Mouse (Mus musculus) heart, embryonic 16.5 days (tissue): ENCODE measurements at regions not wholly inside any gene's neighbourhood (a gene's known extent, or its start where the extent isn't known, plus 50 kb on each side); places are given as distances from the start of the nearest gene placed in this dataset.

ENCODE experiments used
- ATAC-seq: fragments of 200-750 bp; cut with Nextera tagmentation; replicated peaks from 2 replicates; pipeline ENCODE4 v1.8.0; 2017; ENCODE audit warnings: moderate number of reproducible peaks; ENCODE audit not compliant: insufficient read depth, low FRiP score; ENCODE audit errors: extremely low read depth
- H3K27ac ChIP-seq: fragments of 300-500 bp; sonication (generic); 2 replicates; pipeline ENCODE4 v1.5.1; 2014; ENCODE audit warnings: mild to moderate bottlenecking, low read length, control low read depth, moderate library complexity
- H3K27me3 ChIP-seq: fragments of 300-500 bp; sonication (generic); 2 replicates; pipeline ENCODE4 v1.6.1; 2014; ENCODE audit warnings: low read length, mixed read lengths; ENCODE audit not compliant: control insufficient read depth, insufficient read depth
- H3K36me3 ChIP-seq: fragments of 300-500 bp; sonication (generic); 2 replicates; pipeline ENCODE4 v1.6.1; 2014; ENCODE audit not compliant: control insufficient read depth, insufficient read depth
- H3K4me1 ChIP-seq: fragments of 300-500 bp; sonication (generic); 2 replicates; pipeline ENCODE4 v1.6.1; 2014; ENCODE audit warnings: low read length, mixed read lengths; ENCODE audit not compliant: control insufficient read depth, insufficient read depth
- H3K4me2 ChIP-seq: fragments of 300-500 bp; sonication (generic); 2 replicates; pipeline ENCODE4 v1.6.1; 2014; ENCODE audit warnings: low read depth, mild to moderate bottlenecking, control low read depth, low read length
- H3K4me3 ChIP-seq: fragments of 300-500 bp; sonication (generic); 2 replicates; pipeline ENCODE4 v1.5.1; 2014; ENCODE audit warnings: mild to moderate bottlenecking, control low read depth, low read length
- H3K9ac ChIP-seq: fragments of 300-500 bp; sonication (generic); 2 replicates; pipeline ENCODE4 v1.6.1; 2014; ENCODE audit warnings: low read length, control low read depth
- H3K9me3 ChIP-seq: fragments of 300-500 bp; sonication (generic); replicated peaks from 2 replicates; pipeline ENCODE4 v1.6.1; 2016; ENCODE audit warnings: low read length; ENCODE audit not compliant: control insufficient read depth
- WGBS: fragments of 180-500 bp; shearing (Covaris S2); extraction: QIAGEN DNeasy Blood & Tissue Kit; methylation state at CpG from one replicate; pipeline ENCODE4 v1.1.7; 2014; 5-methylcytosine and 5-hydroxymethylcytosine counted together

GRCm38 (mm10) chr8:12040924-12041323 lies 200.7 kb downstream of the Tex29 start:
- H3K27ac ChIP-seq = no peak overlapping the region
- no peak overlapping the region for H3K4me3 ChIP-seq
- H3K4me2 ChIP-seq = no peak overlapping the region; the same call in 1 of the 2 replicates
- WGBS = 64% methylated on average over 3 of the region's 3 CpGs
- H3K4me1 ChIP-seq = peaks cover 11% of the 10 kb centered on the region
- no peaks in the 10 kb centered on the region for H3K9me3 ChIP-seq
- ATAC-seq = no peak
- H3K27me3 ChIP-seq = no peaks in the 10 kb centered on the region
- no peaks in the 10 kb centered on the region for H3K36me3 ChIP-seq
- H3K9ac ChIP-seq = no peak overlapping the region

- no peak; the same call in 1 of the 2 replicates for ATAC-seq
- no peaks in the 10 kb centered on the region for H3K27me3 ChIP-seq
- no peak overlapping the region for H3K27ac ChIP-seq
- WGBS = 48% methylated on average over 6 of the region's 6 CpGs
- no peak overlapping the region for H3K9ac ChIP-seq
- no peak overlapping the region for H3K4me3 ChIP-seq
- peaks cover 11% of the 10 kb centered on the region for H3K4me1 ChIP-seq
- peak overlapping the region; percentile 4 for H3K4me2 ChIP-seq
- H3K36me3 ChIP-seq = no peaks in the 10 kb centered on the region
- H3K9me3 ChIP-seq = no peaks in the 10 kb centered on the region
Observed at GRCm38 (mm10) chr8:12041662-12042061, 201.4 kb downstream of the Tex29 start.

- WGBS = 67% methylated on average over 5 of the region's 5 CpGs
- Histone ChIP-seq H3K4me1 (no peaks in the 10 kb centered on the region), H3K4me3 (no peak overlapping the region), H3K9ac (no peak overlapping the region), H3K9me3 (no peaks in the 10 kb centered on the region), H3K4me2 (no peak overlapping the region), H3K27ac (no peak overlapping the region), H3K27me3 (no peaks in the 10 kb centered on the region), H3K36me3 (no peaks in the 10 kb centered on the region)
- no peak for ATAC-seq
Observed at GRCm38 (mm10) chr8:12050841-12051240, 210.6 kb downstream of the Tex29 start.

- Histone ChIP-seq H3K27me3 (no peaks in the 10 kb centered on the region), H3K4me1 (no peaks in the 10 kb centered on the region), H3K27ac (no peak overlapping the region), H3K36me3 (no peaks in the 10 kb centered on the region), H3K4me3 (no peak overlapping the region), H3K4me2 (no peak overlapping the region), H3K9me3 (no peaks in the 10 kb centered on the region), H3K9ac (no peak overlapping the region)
- WGBS = 55% methylated on average over 12 of the region's 12 CpGs
- no peak for ATAC-seq
Observed at GRCm38 (mm10) chr8:12051357-12051756, 211.1 kb downstream of the Tex29 start.

- H3K9ac ChIP-seq = no peak overlapping the region
- H3K4me3 ChIP-seq = no peak overlapping the region
- no peaks in the 10 kb centered on the region for H3K27me3 ChIP-seq
- ATAC-seq = no peak
- no peaks in the 10 kb centered on the region for H3K9me3 ChIP-seq
- H3K4me1 ChIP-seq = no peaks in the 10 kb centered on the region
- H3K27ac ChIP-seq = no peak overlapping the region
- H3K4me2 ChIP-seq = no peak overlapping the region
- 89% methylated on average over 9 of the region's 9 CpGs for WGBS
- no peaks in the 10 kb centered on the region for H3K36me3 ChIP-seq
Observed at GRCm38 (mm10) chr8:12055931-12056330, 215.7 kb downstream of the Tex29 start.

- H3K36me3 ChIP-seq = no peaks in the 10 kb centered on the region
- H3K27ac ChIP-seq = no peak overlapping the region
- no peaks in the 10 kb centered on the region for H3K27me3 ChIP-seq
- 78% methylated on average over 13 of the region's 13 CpGs for WGBS
- no peaks in the 10 kb centered on the region for H3K4me1 ChIP-seq
- no peak overlapping the region for H3K4me2 ChIP-seq
- H3K4me3 ChIP-seq = no peak overlapping the region
- no peaks in the 10 kb centered on the region for H3K9me3 ChIP-seq
- ATAC-seq = no peak
- H3K9ac ChIP-seq = no peak overlapping the region
Observed at GRCm38 (mm10) chr8:12061237-12061636, 217.4 kb upstream of the A230072I06Rik start.

- 48% methylated on average over 8 of the region's 8 CpGs for WGBS
- Histone ChIP-seq H3K4me1 (no peaks in the 10 kb centered on the region), H3K27ac (no peak overlapping the region), H3K9me3 (no peaks in the 10 kb centered on the region), H3K4me3 (no peak overlapping the region), H3K27me3 (no peaks in the 10 kb centered on the region), H3K9ac (no peak overlapping the region), H3K36me3 (no peaks in the 10 kb centered on the region), H3K4me2 (no peak overlapping the region)
- ATAC-seq = no peak; the same call in 1 of the 2 replicates
Observed at GRCm38 (mm10) chr8:12062710-12063109, 215.9 kb upstream of the A230072I06Rik start.

- Histone ChIP-seq H3K27ac (no peak overlapping the region), H3K4me3 (no peak overlapping the region), H3K4me1 (no peaks in the 10 kb centered on the region), H3K9me3 (no peaks in the 10 kb centered on the region), H3K27me3 (no peaks in the 10 kb centered on the region), H3K36me3 (no peaks in the 10 kb centered on the region), H3K9ac (no peak overlapping the region), H3K4me2 (no peak overlapping the region)
- no peak for ATAC-seq
- WGBS = 90% methylated on average over 7 of the region's 7 CpGs
Observed at GRCm38 (mm10) chr8:12064664-12065063, 214.0 kb upstream of the A230072I06Rik start.

- Histone ChIP-seq H3K27ac (no peak overlapping the region), H3K4me3 (no peak overlapping the region), H3K4me1 (peaks cover 1% of the 10 kb centered on the region; the same call in 1 of the 2 replicates), H3K4me2 (no peak overlapping the region), H3K9ac (no peak overlapping the region), H3K27me3 (no peaks in the 10 kb centered on the region), H3K9me3 (no peaks in the 10 kb centered on the region), H3K36me3 (no peaks in the 10 kb centered on the region)
- no peak for ATAC-seq
- 84% methylated on average over 10 of the region's 10 CpGs for WGBS
Observed at GRCm38 (mm10) chr8:12066454-12066853, 212.2 kb upstream of the A230072I06Rik start.
